Mouse (Mus musculus) testis, adult 2 months (tissue): ENCODE measurements at regions not wholly inside any gene's neighbourhood (a gene's known extent, or its start where the extent isn't known, plus 50 kb on each side); places are given as distances from the start of the nearest gene placed in this dataset.

Experiments used
- CTCF ChIP-seq: fragments of 200-500 bp; IDR thresholded peaks from 2 replicates; pipeline ENCODE4 v1.5.1; 2012; ENCODE audit warnings: low read depth, mild to moderate bottlenecking, inconsistent platforms, low read length, moderate library complexity; ENCODE audit not compliant: control insufficient read depth, insufficient read depth, insufficient replicate concordance
- POLR2A ChIP-seq: fragments of 200-500 bp; IDR thresholded peaks from 2 replicates; pipeline ENCODE4 v1.6.1; 2012; ENCODE audit warnings: low read depth, mild to moderate bottlenecking, inconsistent platforms, low read length, moderate library complexity; ENCODE audit not compliant: control insufficient read depth

DNA sequence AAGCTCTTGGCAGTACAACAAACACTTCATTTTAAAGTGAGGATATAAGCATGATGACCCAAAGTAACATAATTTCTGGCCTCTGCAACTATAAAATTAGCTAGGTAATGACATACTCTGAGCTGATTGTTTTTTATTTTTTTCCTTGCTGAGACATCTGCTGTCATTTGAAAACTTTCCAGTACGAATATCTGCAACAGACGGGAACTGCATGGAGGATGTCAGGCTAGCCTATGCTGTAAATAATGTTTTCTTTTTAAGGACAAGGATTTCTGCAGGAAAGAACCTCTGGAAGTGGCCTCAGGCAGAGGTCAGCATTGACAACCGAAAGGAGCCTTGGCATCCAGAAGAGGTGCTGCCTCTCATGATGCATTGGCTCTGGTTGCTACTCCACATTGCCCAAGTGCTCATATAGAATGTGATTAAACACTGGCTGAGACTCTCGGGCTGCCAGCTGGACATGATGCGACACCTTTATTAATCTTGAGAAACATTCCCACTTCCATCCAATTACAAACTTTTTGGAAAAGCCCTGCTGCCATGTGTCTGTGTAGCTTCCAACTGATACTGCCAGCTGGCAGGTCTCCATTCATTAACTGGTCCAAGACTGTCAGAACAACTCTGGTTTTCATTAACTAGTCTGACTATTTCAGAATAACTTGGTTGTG lies 837.9 kb downstream of the Ryr2 start:
- TF ChIP-seq CTCF (no peak), POLR2A (no peak)
